8 mouse cellular contexts compared by ENCODE assay signal in the genomic region with DNA sequence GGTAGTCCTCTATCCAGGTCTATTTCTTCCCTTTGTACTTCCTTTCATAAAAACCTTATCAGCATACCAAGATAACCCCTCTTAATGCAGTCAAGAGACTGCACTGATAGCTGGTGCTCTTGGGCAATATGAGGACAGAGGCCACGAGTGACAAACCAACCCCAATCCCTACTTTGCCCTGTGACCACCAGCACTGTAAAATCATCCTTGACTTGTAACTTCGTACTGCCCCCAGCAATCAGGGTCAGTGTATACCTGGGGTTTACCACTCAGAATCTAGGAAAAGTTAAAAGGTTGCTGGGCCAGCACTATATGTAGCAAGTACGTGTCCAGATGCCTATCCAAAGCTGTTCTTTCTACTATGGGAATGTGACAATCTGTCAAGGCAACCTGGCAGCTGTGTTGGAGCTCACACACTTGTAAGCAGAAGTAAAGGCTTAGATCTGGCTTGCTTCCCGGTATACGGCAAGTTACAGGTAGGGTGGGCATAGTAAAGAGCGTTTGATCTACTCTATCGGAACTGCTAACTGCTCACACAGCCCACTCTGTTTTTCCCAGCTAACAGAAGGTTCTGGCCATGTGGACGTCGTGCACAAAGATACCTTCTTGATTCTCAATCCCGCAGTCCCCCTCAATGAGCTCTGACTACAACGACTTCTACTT. TPM values are rescaled to one million over a fixed set of nuclear protein-coding genes. Genes with fewer than 3 reads are reported as not detected.
DNase-seq lines count a peak whose midpoint lies in the region; ATAC-seq and TF ChIP-seq lines count a peak whose summit lies in the region.

No protein-coding gene starts in this region.

- H3K9me3 ChIP-seq in limb, embryonic 13.5 days: no peaks in the 10 kb centered on the region
- no peaks in the 10 kb centered on the region for H3K9me3 ChIP-seq in stomach, embryonic 16.5 days (replicated peaks; ENCODE audit: control insufficient read depth, low read length)

- 6% methylated on average over 11 of the region's 11 CpGs for WGBS in spleen, adult 2 months
- 10% methylated on average over 11 of the region's 11 CpGs for WGBS in limb, embryonic 13.5 days
- 5% methylated on average over 11 of the region's 11 CpGs for WGBS in stomach, embryonic 16.5 days

- H3K27ac ChIP-seq in spleen, adult 2 months (ENCODE audit: insufficient read depth, low read length): peak overlapping the region; percentile 70; the same call in 1 of the 2 replicates
- peak overlapping the region; percentile 85 for H3K27ac ChIP-seq in limb, embryonic 13.5 days
- H3K27ac ChIP-seq in stomach, embryonic 16.5 days (ENCODE audit: low read length): peak overlapping the region; percentile 90

- peak overlapping the region; percentile 95 for H3K4me2 ChIP-seq in limb, embryonic 13.5 days (replicated peaks)
- peak overlapping the region; percentile 89 for H3K4me2 ChIP-seq in stomach, embryonic 16.5 days (ENCODE audit: low read depth, low read length)

- DNase-seq in cerebellum, postnatal 10 days: peak; percentile 20 to 34
- no peak for DNase-seq in cerebellum, postnatal 14 days
- DNase-seq in spleen, adult 2 months (ENCODE audit: low read depth in 1 of 2, low spot score in 2 of 2): no peak
- no peak for DNase-seq in spleen, adult 18-20 months
- no peak for DNase-seq in layer of hippocampus, postnatal 36 days
- DNase-seq in natural killer cell, adult 2 months (ENCODE audit: low spot score in 2 of 2): no peak

- peaks cover 26% of the 10 kb centered on the region for H3K36me3 ChIP-seq in spleen, adult 2 months (ENCODE audit: control insufficient read depth, insufficient read depth, low read length)
- peaks cover 49% of the 10 kb centered on the region for H3K36me3 ChIP-seq in limb, embryonic 13.5 days
- peaks cover 22% of the 10 kb centered on the region for H3K36me3 ChIP-seq in stomach, embryonic 16.5 days (ENCODE audit: control insufficient read depth, insufficient read depth, low read length)

- no peak for TF ChIP-seq POLR2A in spleen, adult 2 months (IDR thresholded peaks at IDR 0.05; ENCODE audit: low read depth, low read length)

- peak overlapping the region; percentile 99 for H3K9ac ChIP-seq in limb, embryonic 13.5 days
- H3K9ac ChIP-seq in stomach, embryonic 16.5 days (ENCODE audit: low read length): peak overlapping the region; percentile 95

- ATAC-seq in limb, embryonic 13.5 days (ENCODE audit: low FRiP score, low read depth): no peak
- ATAC-seq in stomach, embryonic 16.5 days (ENCODE audit: insufficient read depth, low FRiP score): no peak

- H3K27me3 ChIP-seq in spleen, adult 2 months (ENCODE audit: control insufficient read depth, insufficient read depth, low read length): no peaks in the 10 kb centered on the region
- H3K27me3 ChIP-seq in limb, embryonic 13.5 days: no peaks in the 10 kb centered on the region
- H3K27me3 ChIP-seq in stomach, embryonic 16.5 days (ENCODE audit: control insufficient read depth, insufficient read depth, low read length): no peaks in the 10 kb centered on the region

- TF ChIP-seq CTCF in spleen, adult 2 months (IDR thresholded peaks at IDR 0.05; ENCODE audit: extremely low read depth, insufficient read depth, insufficient read length, insufficient replicate concordance): no peak

- H3K4me1 ChIP-seq in spleen, adult 2 months (ENCODE audit: control insufficient read depth, insufficient read depth, insufficient read length): peaks cover 9% of the 10 kb centered on the region; the same call in 1 of the 2 replicates
- peaks cover 26% of the 10 kb centered on the region for H3K4me1 ChIP-seq in limb, embryonic 13.5 days
- H3K4me1 ChIP-seq in stomach, embryonic 16.5 days (ENCODE audit: control insufficient read depth, insufficient read depth, low read length): peaks cover 18% of the 10 kb centered on the region

- peak overlapping the region; percentile 75 for H3K4me3 ChIP-seq in spleen, adult 2 months (ENCODE audit: extremely low read depth, insufficient read depth, insufficient read length)
- peak overlapping the region; percentile 99 for H3K4me3 ChIP-seq in limb, embryonic 13.5 days
- peak overlapping the region; percentile 98 for H3K4me3 ChIP-seq in stomach, embryonic 16.5 days (replicated peaks; ENCODE audit: low read length)

RNA-seq across cellular contexts. Expression of a gene that starts 1.2 kb away (rescaled TPM):
- 76.8 and 79.2 TPM in 2 replicates for polyA plus RNA-seq in spleen, adult 2 months (2012; rRNA removed)
- polyA plus RNA-seq in limb, embryonic 13.5 days (2015; fragmentation: Nextera tagmentation; extraction: Ambion mirVana): 775 and 791 TPM in 2 replicates
- 1,026 and 1,183 TPM in 2 replicates for polyA plus RNA-seq in stomach, embryonic 16.5 days (2015; fragmentation: Nextera tagmentation; extraction: Ambion mirVana)
- total RNA-seq in layer of hippocampus, postnatal 36 days (2021): 100 to 1,000 TPM; 118 to 122 TPM

RNA-seq across cellular contexts. Expression of a gene that starts 9.5 kb away (rescaled TPM):
- 620 and 856 TPM in 2 replicates for polyA plus RNA-seq in spleen, adult 2 months (2012; rRNA removed)
- 530 and 555 TPM in 2 replicates for polyA plus RNA-seq in limb, embryonic 13.5 days (2015; fragmentation: Nextera tagmentation; extraction: Ambion mirVana)
- polyA plus RNA-seq in stomach, embryonic 16.5 days (2015; fragmentation: Nextera tagmentation; extraction: Ambion mirVana): 543 and 584 TPM in 2 replicates
- 100 to 1,000 TPM; 266 to 282 TPM for total RNA-seq in layer of hippocampus, postnatal 36 days (2021)

RNA-seq across cellular contexts. Expression of a gene that starts 21.0 kb away (rescaled TPM):
- polyA plus RNA-seq in spleen, adult 2 months (2012; rRNA removed): not detected in 2 replicates
- polyA plus RNA-seq in limb, embryonic 13.5 days (2015; fragmentation: Nextera tagmentation; extraction: Ambion mirVana): 0.59 and 0.94 TPM in 2 replicates
- 2.9 TPM in 1 of 2 replicates, not detected in the other for polyA plus RNA-seq in stomach, embryonic 16.5 days (2015; fragmentation: Nextera tagmentation; extraction: Ambion mirVana)
- not detected for total RNA-seq in layer of hippocampus, postnatal 36 days (2021)

RNA-seq across cellular contexts. Expression of a gene that starts 22.4 kb away (rescaled TPM):
- 79.9 and 99.4 TPM in 2 replicates for polyA plus RNA-seq in spleen, adult 2 months (2012; rRNA removed)
- 245 TPM in 2 replicates for polyA plus RNA-seq in limb, embryonic 13.5 days (2015; fragmentation: Nextera tagmentation; extraction: Ambion mirVana)
- 152 and 171 TPM in 2 replicates for polyA plus RNA-seq in stomach, embryonic 16.5 days (2015; fragmentation: Nextera tagmentation; extraction: Ambion mirVana)
- total RNA-seq in layer of hippocampus, postnatal 36 days (2021): 10 to 100 TPM; 71.3 to 71.6 TPM

RNA-seq across cellular contexts. Expression of a gene that starts 26.3 kb away (rescaled TPM):
- 22.1 and 27.2 TPM in 2 replicates for polyA plus RNA-seq in spleen, adult 2 months (2012; rRNA removed)
- polyA plus RNA-seq in limb, embryonic 13.5 days (2015; fragmentation: Nextera tagmentation; extraction: Ambion mirVana): 480 and 508 TPM in 2 replicates
- 37.0 and 55.5 TPM in 2 replicates for polyA plus RNA-seq in stomach, embryonic 16.5 days (2015; fragmentation: Nextera tagmentation; extraction: Ambion mirVana)
- total RNA-seq in layer of hippocampus, postnatal 36 days (2021): 10 to 100 TPM; 60.0 to 67.6 TPM

Comparison
In these comparisons a context has a peak if more than half of its experiments do, and no peak if none do; other contexts are left out.
1. DNase-seq: peak in cerebellum, postnatal 10 days (2 of 2); none in cerebellum, postnatal 14 days (0 of 2), spleen, adult 2 months (0 of 2), spleen, adult 18-20 months (0 of 2), layer of hippocampus, postnatal 36 days (0 of 2) and natural killer cell, adult 2 months (0 of 2).
2. Peak in every context shown above with its lines, with median percentiles within 50 percentile points of each other: H3K27ac ChIP-seq and H3K4me3 ChIP-seq.